Mouse (Mus musculus) kidney, embryonic 16.5 days (tissue): ENCODE measurements at regions not wholly inside any gene's neighbourhood (a gene's known extent, or its start where the extent isn't known, plus 50 kb on each side); places are given as distances from the start of the nearest gene placed in this dataset.

Experiments used
- ATAC-seq: fragments of 200-750 bp; cut with Nextera tagmentation; 2 replicates; pipeline ENCODE4 v1.8.0; 2017; ENCODE audit warnings: moderate TSS enrichment; ENCODE audit not compliant: low FRiP score, low TSS enrichment
- H3K27ac ChIP-seq: fragments of 300-500 bp; sonication (generic); 2 replicates; pipeline ENCODE4 v1.5.1; 2014; ENCODE audit warnings: low read length
- H3K27me3 ChIP-seq: fragments of 300-500 bp; sonication (generic); 2 replicates; pipeline ENCODE4 v1.6.1; 2014; ENCODE audit warnings: low read length, control low read depth, mixed read lengths; ENCODE audit not compliant: insufficient read depth
- H3K36me3 ChIP-seq: fragments of 300-500 bp; sonication (generic); 2 replicates; pipeline ENCODE4 v1.6.1; 2014; ENCODE audit warnings: low read length, control low read depth, mixed read lengths; ENCODE audit not compliant: insufficient read depth
- H3K4me1 ChIP-seq: fragments of 300-500 bp; sonication (generic); 2 replicates; pipeline ENCODE4 v1.6.1; 2014; ENCODE audit warnings: low read length, control low read depth, mixed read lengths; ENCODE audit not compliant: insufficient read depth
- H3K4me2 ChIP-seq: fragments of 300-500 bp; sonication (generic); replicated peaks from 2 replicates; pipeline ENCODE4 v1.6.1; 2014; ENCODE audit warnings: low read depth, low read length
- H3K4me3 ChIP-seq: fragments of 300-500 bp; sonication (generic); 2 replicates; pipeline ENCODE4 v1.5.1; 2014; ENCODE audit warnings: mild to moderate bottlenecking, low read length
- H3K9ac ChIP-seq: fragments of 300-500 bp; sonication (generic); replicated peaks from 2 replicates; pipeline ENCODE4 v1.6.1; 2014; ENCODE audit warnings: low read length
- H3K9me3 ChIP-seq: fragments of 300-500 bp; sonication (generic); 2 replicates; pipeline ENCODE4 v1.6.1; 2016; ENCODE audit warnings: low read length, control low read depth
- WGBS: fragments of 180-500 bp; shearing (Covaris S2); extraction: QIAGEN DNeasy Blood & Tissue Kit; methylation state at CpG from one replicate; pipeline ENCODE4 v1.1.7; 2014; 5-methylcytosine and 5-hydroxymethylcytosine counted together

DNA sequence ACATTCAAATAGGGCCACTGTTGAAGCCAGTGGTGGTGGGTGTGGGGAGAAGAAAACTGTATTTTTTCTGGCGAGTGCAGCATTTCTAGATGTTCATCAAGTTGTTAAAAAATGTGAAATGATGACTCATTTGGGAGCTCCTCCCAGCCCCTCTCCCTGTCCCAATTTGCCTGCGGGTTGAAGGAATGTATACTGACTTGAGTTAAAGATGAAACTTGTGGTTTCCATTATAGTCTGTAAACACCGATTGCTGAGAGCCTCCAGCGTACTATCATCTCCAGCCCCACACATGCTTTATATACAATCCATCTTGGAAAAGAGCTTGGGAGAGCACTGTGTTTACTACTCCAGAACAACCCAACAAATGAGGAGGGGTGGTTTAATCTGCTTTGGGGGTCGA, 258.9 kb upstream of the Jag1 start:
- Histone ChIP-seq H3K36me3 (no peaks in the 10 kb centered on the region), H3K4me1 (no peaks in the 10 kb centered on the region), H3K27ac (no peak overlapping the region), H3K4me3 (no peak overlapping the region), H3K9ac (no peak overlapping the region), H3K27me3 (no peaks in the 10 kb centered on the region), H3K9me3 (no peaks in the 10 kb centered on the region), H3K4me2 (no peak overlapping the region)
- WGBS, result 82% methylated on average over 5 of the region's 5 CpGs
- ATAC-seq, result no peak

DNA sequence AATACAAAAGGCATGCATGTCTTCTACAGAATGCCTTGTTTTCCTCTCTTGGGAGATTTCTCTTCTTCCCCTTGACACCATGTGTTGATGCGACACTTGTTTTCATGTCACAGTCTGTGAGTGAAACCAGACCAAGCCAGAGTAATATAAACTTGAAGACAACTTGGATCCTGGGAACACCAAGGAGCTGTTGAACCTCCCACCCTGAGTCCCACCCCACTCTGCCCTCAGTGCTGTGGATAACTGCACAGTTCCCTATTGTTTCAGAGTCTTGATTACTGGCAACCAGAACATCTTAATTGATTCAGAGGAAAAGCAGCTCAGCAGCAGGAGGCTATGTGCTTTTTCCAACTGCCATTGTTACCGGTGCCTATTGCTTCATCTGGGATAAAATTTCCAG, 254.6 kb upstream of the Jag1 start:
- H3K9ac ChIP-seq, result no peak overlapping the region
- H3K27me3 ChIP-seq, result no peaks in the 10 kb centered on the region
- H3K9me3 ChIP-seq, result no peaks in the 10 kb centered on the region
- H3K4me2 ChIP-seq, result no peak overlapping the region
- no peak for ATAC-seq
- no peak overlapping the region for H3K4me3 ChIP-seq
- 84% methylated on average over 2 of the region's 2 CpGs for WGBS
- H3K27ac ChIP-seq, result no peak overlapping the region
- no peaks in the 10 kb centered on the region for H3K36me3 ChIP-seq
- H3K4me1 ChIP-seq, result no peaks in the 10 kb centered on the region

DNA sequence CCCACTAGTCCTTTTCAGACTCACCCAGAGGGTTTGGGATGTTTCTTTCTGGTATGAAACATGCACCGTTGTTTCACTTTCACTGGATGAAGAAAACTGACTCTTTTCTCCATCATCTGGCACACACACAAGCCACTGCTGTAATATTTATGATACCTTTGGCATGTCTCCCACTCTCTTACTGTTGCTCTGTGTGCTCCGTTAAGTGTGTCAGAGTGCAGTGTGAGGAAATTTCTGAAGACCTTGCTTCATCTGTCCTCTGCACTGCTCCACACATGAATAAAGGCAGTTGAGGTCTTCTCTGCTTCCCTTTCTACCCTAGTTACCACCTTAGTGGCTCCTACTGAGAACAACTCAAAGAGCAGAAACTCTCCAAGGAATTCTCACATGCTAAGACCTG, 246.6 kb upstream of the Jag1 start:
- ATAC-seq, result no peak
- no peaks in the 10 kb centered on the region for H3K36me3 ChIP-seq
- H3K4me2 ChIP-seq, result no peak overlapping the region
- WGBS, result 62% methylated on average over 2 of the region's 2 CpGs
- no peak overlapping the region for H3K4me3 ChIP-seq
- no peaks in the 10 kb centered on the region for H3K27me3 ChIP-seq
- no peak overlapping the region for H3K9ac ChIP-seq
- H3K4me1 ChIP-seq, result no peaks in the 10 kb centered on the region
- H3K9me3 ChIP-seq, result no peaks in the 10 kb centered on the region
- no peak overlapping the region for H3K27ac ChIP-seq

- H3K4me3 ChIP-seq, result peak overlapping the region; percentile 15
- H3K4me2 ChIP-seq, result peak overlapping the region; percentile 38
- WGBS, result 56% methylated on average over 13 of the region's 13 CpGs
These were observed 240.8 kb upstream of the Jag1 start for GRCm38 (mm10) chr2:137357181-137357738.

DNA sequence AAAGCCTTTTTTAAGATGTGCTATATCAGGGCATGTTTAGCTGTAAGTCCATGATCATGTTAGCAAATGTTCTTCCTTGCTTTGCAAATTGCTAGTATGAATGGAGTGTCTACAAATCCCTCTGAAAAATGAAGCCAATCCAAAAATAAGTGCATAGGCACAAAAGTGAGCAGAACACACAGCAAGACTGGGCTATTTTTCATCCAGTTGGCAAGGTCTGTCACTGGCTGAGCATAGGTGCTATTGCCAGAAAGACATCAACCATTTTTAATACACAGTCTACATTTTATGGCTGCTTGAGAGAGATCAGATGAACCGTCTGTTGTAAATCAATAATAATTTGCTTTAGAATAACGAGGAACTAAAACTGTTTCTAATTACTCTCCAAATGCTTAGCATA, 227.3 kb upstream of the Jag1 start:
- no peaks in the 10 kb centered on the region for H3K27me3 ChIP-seq
- no peaks in the 10 kb centered on the region for H3K9me3 ChIP-seq
- no peak overlapping the region for H3K4me3 ChIP-seq
- H3K4me2 ChIP-seq, result no peak overlapping the region
- no peak overlapping the region for H3K27ac ChIP-seq
- no peak overlapping the region for H3K9ac ChIP-seq
- no peak for ATAC-seq
- WGBS, result 69% methylated on average over 2 of the region's 2 CpGs
- H3K4me1 ChIP-seq, result no peaks in the 10 kb centered on the region
- H3K36me3 ChIP-seq, result no peaks in the 10 kb centered on the region

More at GRCm38 (mm10) chr2:137357181-137357738, 240.8 kb upstream of the Jag1 start:
- Histone ChIP-seq H3K4me1 (no peaks in the 10 kb centered on the region), H3K27me3 (no peaks in the 10 kb centered on the region), H3K36me3 (no peaks in the 10 kb centered on the region), H3K9ac (no peak overlapping the region), H3K27ac (no peak overlapping the region), H3K9me3 (no peaks in the 10 kb centered on the region)
- no peak for ATAC-seq

DNA sequence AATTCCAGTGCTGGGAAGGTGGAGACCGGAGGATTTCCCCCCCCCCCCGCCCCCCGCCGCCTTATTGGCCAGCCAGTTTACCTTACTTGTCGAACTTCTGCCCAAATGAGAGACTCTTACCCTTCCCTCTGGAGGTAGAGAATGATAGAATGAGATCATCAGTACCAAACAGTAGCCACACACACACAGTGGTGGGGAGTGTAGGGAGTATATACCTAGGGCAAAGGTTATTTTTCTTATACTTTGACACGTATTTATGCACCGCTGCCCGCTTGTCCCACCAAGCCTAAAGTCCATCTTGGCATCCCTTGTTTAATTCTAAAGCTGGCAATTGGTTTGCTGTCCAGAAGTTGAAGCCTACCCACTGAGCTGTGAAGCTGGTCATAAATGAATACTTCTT, 213.6 kb upstream of the Jag1 start:
- peak; percentile 63; the same call in 1 of the 2 replicates for ATAC-seq
- no peaks in the 10 kb centered on the region for H3K36me3 ChIP-seq

GRCm38 (mm10) chr2:137323445-137323844, 207.0 kb upstream of the Jag1 start:
- Histone ChIP-seq H3K27ac (no peak overlapping the region), H3K36me3 (no peaks in the 10 kb centered on the region)
- 81% methylated on average over 5 of the region's 5 CpGs for WGBS

More for the DNA sequence above, 213.6 kb upstream of the Jag1 start:
- no peak overlapping the region for H3K9ac ChIP-seq
- H3K27ac ChIP-seq, result no peak overlapping the region
- 84% methylated on average over 8 of the region's 8 CpGs for WGBS
- no peaks in the 10 kb centered on the region for H3K9me3 ChIP-seq
- no peaks in the 10 kb centered on the region for H3K4me1 ChIP-seq
- no peak overlapping the region for H3K4me3 ChIP-seq
- H3K4me2 ChIP-seq, result no peak overlapping the region
- no peaks in the 10 kb centered on the region; the same call in 1 of the 2 replicates for H3K27me3 ChIP-seq

DNA sequence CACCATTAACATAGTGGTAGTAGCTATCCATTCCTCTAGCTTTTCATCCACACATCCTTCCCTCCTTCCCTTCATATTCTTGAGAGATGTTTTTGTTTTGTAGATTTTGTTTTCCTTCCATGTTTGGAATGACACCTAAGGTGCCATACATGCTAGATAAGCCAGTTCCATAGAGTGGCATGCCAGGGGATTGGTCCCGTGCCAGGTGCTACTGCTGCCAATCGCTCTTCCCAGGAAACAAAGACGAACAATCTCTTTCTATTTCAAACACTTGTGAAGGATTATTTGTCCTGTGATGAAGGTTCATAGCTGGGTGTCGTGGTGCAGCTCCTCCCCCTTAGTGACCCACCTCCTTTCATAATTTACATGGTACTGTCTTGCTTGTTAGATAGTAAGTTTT, 194.1 kb upstream of the Jag1 start:
- H3K4me1 ChIP-seq, result peaks cover 3% of the 10 kb centered on the region; the same call in 1 of the 2 replicates
- no peak overlapping the region for H3K27ac ChIP-seq
- ATAC-seq, result no peak
- no peak overlapping the region for H3K9ac ChIP-seq
- H3K36me3 ChIP-seq, result no peaks in the 10 kb centered on the region
- WGBS, result 86% methylated on average over 4 of the region's 4 CpGs
- no peak overlapping the region for H3K4me3 ChIP-seq
- no peak overlapping the region for H3K4me2 ChIP-seq
- H3K27me3 ChIP-seq, result no peaks in the 10 kb centered on the region
- no peaks in the 10 kb centered on the region for H3K9me3 ChIP-seq

More at GRCm38 (mm10) chr2:137323445-137323844, 207.0 kb upstream of the Jag1 start:
- H3K27me3 ChIP-seq, result no peaks in the 10 kb centered on the region
- no peaks in the 10 kb centered on the region for H3K4me1 ChIP-seq
- no peak overlapping the region for H3K4me2 ChIP-seq
- no peak overlapping the region for H3K4me3 ChIP-seq
- no peak overlapping the region for H3K9ac ChIP-seq
- H3K9me3 ChIP-seq, result no peaks in the 10 kb centered on the region
- no peak for ATAC-seq

- Histone ChIP-seq H3K27ac (no peak overlapping the region), H3K4me2 (no peak overlapping the region), H3K4me1 (peaks cover 3% of the 10 kb centered on the region; the same call in 1 of the 2 replicates), H3K27me3 (no peaks in the 10 kb centered on the region), H3K36me3 (no peaks in the 10 kb centered on the region), H3K4me3 (no peak overlapping the region), H3K9me3 (no peaks in the 10 kb centered on the region), H3K9ac (no peak overlapping the region)
- WGBS, result 50% methylated on average over 9 of the region's 9 CpGs
- ATAC-seq, result no peak
These were observed 191.7 kb upstream of the Jag1 start for GRCm38 (mm10) chr2:137308116-137308515.

DNA sequence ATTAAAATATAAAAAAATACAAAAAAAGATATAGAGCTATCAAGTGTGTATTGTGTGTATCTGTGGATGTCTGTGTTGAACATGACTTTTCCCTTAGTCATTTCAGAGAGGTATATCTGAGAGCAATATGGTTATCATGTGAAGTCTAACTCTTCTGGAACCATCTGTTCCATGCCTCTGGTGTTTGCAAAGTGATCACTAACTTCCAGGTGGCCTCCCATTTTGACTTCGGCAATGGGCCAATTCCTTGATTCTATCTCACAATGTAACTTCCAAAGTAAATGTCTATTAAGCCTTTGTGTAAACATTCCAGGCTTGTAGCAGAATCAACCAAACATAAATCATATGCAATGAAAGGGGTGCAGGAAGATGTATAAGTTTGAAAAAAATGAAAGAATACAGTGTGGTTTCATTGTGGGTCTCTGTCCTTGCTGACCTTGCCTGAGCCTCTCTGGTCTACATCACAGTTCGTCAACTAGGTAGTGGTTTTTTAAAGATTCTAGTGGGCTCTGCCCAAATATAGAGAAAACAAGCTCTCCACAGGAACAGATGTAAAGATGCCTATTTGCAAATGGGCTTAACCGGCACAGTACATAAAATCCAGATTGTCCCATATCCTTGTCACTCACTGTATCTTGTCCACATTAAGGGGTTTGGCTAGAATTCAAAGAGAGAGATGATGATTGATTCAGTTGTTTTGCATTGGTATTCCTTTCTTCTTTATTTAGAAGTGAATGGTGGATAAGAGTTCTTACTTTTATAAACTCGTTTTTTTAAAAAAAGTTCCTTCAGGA, 185.2 kb upstream of the Jag1 start:
- WGBS, result 64% methylated on average over 4 of the region's 4 CpGs
- Histone ChIP-seq H3K27ac (no peak overlapping the region), H3K4me3 (no peak overlapping the region), H3K36me3 (no peaks in the 10 kb centered on the region), H3K27me3 (no peaks in the 10 kb centered on the region), H3K9ac (no peak overlapping the region), H3K9me3 (no peaks in the 10 kb centered on the region), H3K4me2 (no peak overlapping the region), H3K4me1 (no peaks in the 10 kb centered on the region)
- no peak for ATAC-seq
